ENCODE assay signal across 9 mouse cellular contexts in genomic region chr4:137367275-137368088, GRCm38 (mm10). TPM values are rescaled to one million over a fixed set of nuclear protein-coding genes. Genes with fewer than 3 reads are reported as not detected.
DNase-seq lines count a peak whose midpoint lies in the region; ATAC-seq and TF ChIP-seq lines count a peak whose summit lies in the region.
"Had no signal": no experiment of that assay in that cellular context is flagged by ENCODE, and none has a peak within 500 bp of the region (broad histone marks: within the 10 kb centered on the region; RNA-seq: fewer than 3 reads in every experiment).

No protein-coding gene starts in this region.

- H3K27me3 ChIP-seq in lung, embryonic 14.5 days (ENCODE audit: insufficient read depth, low read length), result no peaks in the 10 kb centered on the region
- no peaks in the 10 kb centered on the region for H3K27me3 ChIP-seq in stomach, embryonic 16.5 days (ENCODE audit: control insufficient read depth, insufficient read depth, low read length)

- peak; percentile 67; the same call in 1 of the 2 replicates for ATAC-seq in lung, embryonic 14.5 days (ENCODE audit: insufficient read depth)
- peak; percentile 82 for ATAC-seq in stomach, embryonic 16.5 days (ENCODE audit: insufficient read depth, low FRiP score)

- peak overlapping the region; percentile 82 for H3K27ac ChIP-seq in brown adipose tissue, adult 24 weeks (replicated peaks; ENCODE audit: low read depth, low read length)
- peak overlapping the region; percentile 46 for H3K27ac ChIP-seq in lung, embryonic 14.5 days (ENCODE audit: low read depth)
- peak overlapping the region; percentile 75 for H3K27ac ChIP-seq in stomach, embryonic 16.5 days (ENCODE audit: low read length)

- peak overlapping the region; percentile 2; the same call in 1 of the 2 replicates for H3K4me2 ChIP-seq in lung, embryonic 14.5 days
- 0 out of 2 replicates have a peak overlapping the region, but pooled peaks have one; percentile 14 for H3K4me2 ChIP-seq in stomach, embryonic 16.5 days (ENCODE audit: low read depth, low read length)

- peak overlapping the region; percentile 22; the same call in 1 of the 2 replicates for H3K4me3 ChIP-seq in brown adipose tissue, adult 24 weeks (ENCODE audit: insufficient read depth, low read depth, low read length)
- H3K4me3 ChIP-seq in lung, embryonic 14.5 days (ENCODE audit: low read depth, low read length), result no peak overlapping the region
- H3K4me3 ChIP-seq in stomach, embryonic 16.5 days (replicated peaks; ENCODE audit: low read length), result no peak overlapping the region

- no peak for TF ChIP-seq CTCF in lung, embryonic 14.5 days (IDR thresholded peaks at IDR 0.05; ENCODE audit: low read depth)

- H3K9me3 ChIP-seq in lung, embryonic 14.5 days (ENCODE audit: low read depth, low read length), result no peaks in the 10 kb centered on the region
- H3K9me3 ChIP-seq in stomach, embryonic 16.5 days (replicated peaks; ENCODE audit: control insufficient read depth, low read length), result no peaks in the 10 kb centered on the region

- DNase-seq in left cerebral cortex, postnatal 14 days (ENCODE audit: low spot score in 2 of 2), result peak; percentile 25 to 51
- DNase-seq in left cerebral cortex, postnatal 36 days (ENCODE audit: low spot score in 2 of 2), result no peak
- peak; percentile 90 for DNase-seq in induced T-regulatory cell, adult 2 months (ENCODE audit: low read depth)
- peak; percentile 67 for DNase-seq in lung, embryonic 14.5 days
- DNase-seq in right cerebral cortex, adult 2 months (ENCODE audit: low spot score in 2 of 2), result no peak
- no peak for DNase-seq in cerebellum, adult 9-11 months

- peaks cover 12% of the 10 kb centered on the region for H3K4me1 ChIP-seq in brown adipose tissue, adult 24 weeks (ENCODE audit: control insufficient read depth, insufficient read depth, insufficient read length, low read length)
- H3K4me1 ChIP-seq in lung, embryonic 14.5 days (ENCODE audit: insufficient read depth), result peaks cover 4% of the 10 kb centered on the region
- peaks cover 22% of the 10 kb centered on the region for H3K4me1 ChIP-seq in stomach, embryonic 16.5 days (ENCODE audit: control insufficient read depth, insufficient read depth, low read length)

- intact Hi-C loops in left cerebral cortex, postnatal 14 days (cut with DNase I), result no loop called here
- intact Hi-C loops in left cerebral cortex, postnatal 36 days (cut with DNase I), result no loop called here

- 36% methylated on average over 5 of the region's 5 CpGs for WGBS in lung, embryonic 14.5 days
- WGBS in stomach, embryonic 16.5 days, result 27% methylated on average over 5 of the region's 5 CpGs

- H3K36me3 ChIP-seq in lung, embryonic 14.5 days (ENCODE audit: insufficient read depth), result no peaks in the 10 kb centered on the region
- H3K36me3 ChIP-seq in stomach, embryonic 16.5 days (ENCODE audit: control insufficient read depth, insufficient read depth, low read length), result no peaks in the 10 kb centered on the region

- H3K9ac ChIP-seq in lung, embryonic 14.5 days, result no peak overlapping the region
- H3K9ac ChIP-seq in stomach, embryonic 16.5 days (ENCODE audit: low read length), result peak overlapping the region; percentile 46; the same call in 1 of the 2 replicates

RNA-seq across cellular contexts. Expression of gene Cdc42, which starts 10.0 kb away (rescaled TPM):
- total RNA-seq in left cerebral cortex, postnatal 14 days (2021), result 100 to 1,000 TPM; 412 to 432 TPM
- 100 to 1,000 TPM; 311 to 333 TPM for total RNA-seq in left cerebral cortex, postnatal 36 days (2021)
- polyA plus RNA-seq in brown adipose tissue, adult 24 weeks (2012; ENCODE audit: insufficient read depth, insufficient read length, missing spikeins), result 352 and 400 TPM in 2 replicates
- polyA plus RNA-seq in lung, embryonic 14.5 days (2014; fragmentation: Nextera tagmentation; extraction: Ambion mirVana), result 690 and 693 TPM in 2 replicates
- 710 and 730 TPM in 2 replicates for polyA plus RNA-seq in stomach, embryonic 16.5 days (2015; fragmentation: Nextera tagmentation; extraction: Ambion mirVana)

RNA-seq across cellular contexts. Expression of gene Cela3a, which starts 42.1 kb away (rescaled TPM):
- total RNA-seq in left cerebral cortex, postnatal 14 days (2021), result not detected
- total RNA-seq in left cerebral cortex, postnatal 36 days (2021), result not detected
- polyA plus RNA-seq in brown adipose tissue, adult 24 weeks (2012; ENCODE audit: insufficient read depth, insufficient read length, missing spikeins), result not detected in 2 replicates
- not detected in 2 replicates for polyA plus RNA-seq in lung, embryonic 14.5 days (2014; fragmentation: Nextera tagmentation; extraction: Ambion mirVana)
- 0.54 and 0.83 TPM in 2 replicates for polyA plus RNA-seq in stomach, embryonic 16.5 days (2015; fragmentation: Nextera tagmentation; extraction: Ambion mirVana)
- polyA plus RNA-seq: cortical plate, adult 2 months had no signal

Comparison
In these comparisons a context has a peak if more than half of its experiments do, and no peak if none do; other contexts are left out.
1. DNase-seq: peak in left cerebral cortex, postnatal 14 days (2 of 2), induced T-regulatory cell, adult 2 months (single experiment) and lung, embryonic 14.5 days (single experiment); none in left cerebral cortex, postnatal 36 days (0 of 2), right cerebral cortex, adult 2 months (0 of 2) and cerebellum, adult 9-11 months (single experiment).
2. Peak in every context shown above with its lines, with median percentiles within 50 percentile points of each other: H3K27ac ChIP-seq.